In genomic region chr10:75173712-75174111, GRCm38 (mm10) we compare ENCODE assay signal across 13 mouse cellular contexts. TPM values are rescaled to one million over a fixed set of nuclear protein-coding genes. Genes with fewer than 3 reads are reported as not detected.
A peak's percentile ranks its signal among the peaks of the same experiment; 100 is the strongest.
DNase-seq lines count a peak whose midpoint lies in the region; ATAC-seq and TF ChIP-seq lines count a peak whose summit lies in the region.
"Had no signal": no experiment of that assay in that cellular context is flagged by ENCODE, and none has a peak within 500 bp of the region (broad histone marks: within the 10 kb centered on the region; RNA-seq: fewer than 3 reads in every experiment).

No protein-coding gene starts in this region.

- DNase-seq in heart, adult 11 months = peak; percentile 94
- DNase-seq in heart, postnatal 14 days = no peak
- no peak for DNase-seq in spleen, adult 2 months (ENCODE audit: low read depth in 1 of 2, low spot score in 2 of 2)
- no peak for DNase-seq in spleen, postnatal 10 days (ENCODE audit: low spot score in 2 of 2)
- no peak for DNase-seq in ovary, postnatal 10 days (ENCODE audit: low spot score)
- no peak for DNase-seq in thymus, postnatal 14 days
- no peak for DNase-seq in spleen, postnatal 4 days (ENCODE audit: low spot score in 2 of 2)
- DNase-seq: embryo, embryonic 11 days; spleen, adult 18-20 months had no signal

- H3K27ac ChIP-seq in spleen, adult 2 months (ENCODE audit: insufficient read depth, low read length) = peak overlapping the region; percentile 70
- H3K27ac ChIP-seq in lung, embryonic 15.5 days = peak overlapping the region; percentile 58

- 87% methylated on average over 12 of the region's 12 CpGs for WGBS in spleen, adult 2 months
- 44% methylated on average over 12 of the region's 12 CpGs for WGBS in lung, embryonic 15.5 days

- 0 out of 2 replicates have a peak overlapping the region, but pooled peaks have one; percentile 2 for H3K4me2 ChIP-seq in lung, embryonic 15.5 days
- H3K4me2 ChIP-seq: hindbrain, embryonic 13.5 days; midbrain, embryonic 11.5 days had no signal

- no peaks in the 10 kb centered on the region for H3K9me3 ChIP-seq in lung, embryonic 15.5 days
- H3K9me3 ChIP-seq: hindbrain, embryonic 13.5 days had no signal

- TF ChIP-seq CTCF in spleen, adult 2 months (IDR thresholded peaks at IDR 0.05; ENCODE audit: extremely low read depth, insufficient read depth, insufficient read length, insufficient replicate concordance) = no peak

- peak overlapping the region; percentile 13; the same call in 1 of the 2 replicates for H3K4me3 ChIP-seq in spleen, adult 2 months (ENCODE audit: extremely low read depth, insufficient read depth, insufficient read length)
- no peak overlapping the region for H3K4me3 ChIP-seq in lung, embryonic 15.5 days
- H3K4me3 ChIP-seq: hindbrain, embryonic 13.5 days had no signal

- no peak; the same call in 1 of the 2 replicates for TF ChIP-seq POLR2A in spleen, adult 2 months (IDR thresholded peaks at IDR 0.05; ENCODE audit: low read depth, low read length)

- H3K9ac ChIP-seq in lung, embryonic 15.5 days = no peak overlapping the region
- H3K9ac ChIP-seq: hindbrain, embryonic 13.5 days had no signal

- 0 out of 2 replicates have a peak, but pooled peaks have one; percentile 16 for ATAC-seq in lung, embryonic 15.5 days (ENCODE audit: borderline replicate concordance, extremely low read depth, low FRiP score, low TSS enrichment)
- ATAC-seq: forebrain, embryonic 14.5 days had no signal

- peaks cover 16% of the 10 kb centered on the region for H3K36me3 ChIP-seq in spleen, adult 2 months (ENCODE audit: control insufficient read depth, insufficient read depth, low read length)
- H3K36me3 ChIP-seq in lung, embryonic 15.5 days = peaks cover 32% of the 10 kb centered on the region

- no peaks in the 10 kb centered on the region for H3K27me3 ChIP-seq in spleen, adult 2 months (ENCODE audit: control insufficient read depth, insufficient read depth, low read length)
- H3K27me3 ChIP-seq in lung, embryonic 15.5 days = no peaks in the 10 kb centered on the region
- H3K27me3 ChIP-seq: hindbrain, embryonic 13.5 days had no signal

- intact Hi-C loops in heart, postnatal 14 days (cut with DNase I) = no loop called here

- no peaks in the 10 kb centered on the region for H3K4me1 ChIP-seq in spleen, adult 2 months (ENCODE audit: control insufficient read depth, insufficient read depth, insufficient read length)
- peaks cover 27% of the 10 kb centered on the region for H3K4me1 ChIP-seq in lung, embryonic 15.5 days
- H3K4me1 ChIP-seq: hindbrain, embryonic 13.5 days had no signal

RNA-seq across cellular contexts. Expression of gene Specc1l, which starts 38.2 kb away (rescaled TPM):
- total RNA-seq in heart, postnatal 14 days (2021) = 10 to 100 TPM; 38.3 to 42.9 TPM
- polyA plus RNA-seq in spleen, adult 2 months (2012; rRNA removed) = 16.7 and 17.7 TPM in 2 replicates
- 45.2 and 47.3 TPM in 2 replicates for polyA plus RNA-seq in lung, embryonic 15.5 days (2015; fragmentation: Nextera tagmentation; extraction: Ambion mirVana)
